Mouse (Mus musculus) spleen, adult 2 months (tissue): ENCODE measurements around the gene Mansc4. TPM values are rescaled to one million over a fixed set of nuclear protein-coding genes. Genes with fewer than 3 reads are reported as not detected.

Source experiments
- DNase-seq, 2 experiments: peaks; one replicate each; pipeline versions ENCODE4 v3.0.0 to v3.0.0-alpha.2; 2012 to 2021; ENCODE audit warnings: low spot score in 2 of 2, low read depth in 1 of 2
- H3K27ac ChIP-seq: fragments of 200-500 bp; 2 replicates; pipeline ENCODE4 v1.5.1; 2012; ENCODE audit warnings: low read length, inconsistent platforms; ENCODE audit not compliant: insufficient read depth
- H3K27me3 ChIP-seq: fragments of 200-500 bp; 2 replicates; pipeline ENCODE4 v1.6.1; 2012; ENCODE audit warnings: mild to moderate bottlenecking, moderate library complexity, low read length, inconsistent platforms; ENCODE audit not compliant: control insufficient read depth, insufficient read depth
- H3K36me3 ChIP-seq: fragments of 200-500 bp; 2 replicates; pipeline ENCODE4 v1.6.1; 2012; ENCODE audit warnings: mild to moderate bottlenecking, low read length, inconsistent platforms; ENCODE audit not compliant: control insufficient read depth, insufficient read depth
- H3K4me1 ChIP-seq: fragments of 200-500 bp; 2 replicates; pipeline ENCODE4 v1.6.1; 2011; ENCODE audit warnings: inconsistent platforms; ENCODE audit not compliant: control insufficient read depth, insufficient read depth, insufficient read length
- H3K4me3 ChIP-seq: fragments of 200-500 bp; 2 replicates; pipeline ENCODE4 v1.5.1; 2011; ENCODE audit warnings: mild to moderate bottlenecking, inconsistent platforms; ENCODE audit not compliant: insufficient read depth, insufficient read length; ENCODE audit errors: extremely low read depth
- CTCF ChIP-seq: fragments of 200-500 bp; IDR thresholded peaks from 2 replicates; pipeline ENCODE4 v1.5.1; 2011; ENCODE audit warnings: mild to moderate bottlenecking, inconsistent platforms; ENCODE audit not compliant: insufficient read depth, insufficient read length, insufficient replicate concordance; ENCODE audit errors: extremely low read depth
- POLR2A ChIP-seq: fragments of 200-500 bp; IDR thresholded peaks from 2 replicates; pipeline ENCODE4 v1.6.1; 2011; ENCODE audit warnings: low read depth, low read length, inconsistent platforms
- WGBS: fragments of 180-500 bp; shearing (Covaris S2); methylation state at CpG from one replicate; pipeline ENCODE4 v1.1.7; 2018; 5-methylcytosine and 5-hydroxymethylcytosine counted together
- polyA plus RNA-seq: library from polyadenylated mRNA; depleted of rRNA; stranded (reverse); fragments of >200 nt; gene quantifications from 2 replicates; pipeline ENCODE4 v1.2.3, GENCODE M21; 2012

Mansc4 gene
- polyA plus RNA-seq, 1 experiment: 0.42 TPM

DNA sequence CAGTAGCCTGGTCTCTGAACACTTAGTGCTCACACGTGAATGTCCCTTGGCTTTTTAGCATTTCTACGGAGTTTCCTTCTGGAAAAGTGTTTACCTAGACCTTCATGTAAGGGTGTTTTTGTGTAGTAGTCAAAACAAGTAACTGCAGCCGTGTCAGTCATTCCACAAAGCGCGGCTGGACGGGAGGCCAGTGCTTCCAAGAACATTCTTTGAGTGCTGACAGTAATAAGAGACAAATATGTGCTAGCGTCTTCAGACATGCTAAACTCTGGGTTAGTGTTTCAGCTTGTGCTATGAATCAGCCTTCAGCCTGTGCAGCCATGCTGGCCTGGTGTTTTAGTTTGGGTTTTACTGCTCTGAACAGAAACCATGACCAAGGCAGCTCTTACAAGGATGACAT lies 24.1 kb downstream of the Mansc4 start:
- Histone ChIP-seq H3K4me1 (no peaks in the 10 kb centered on the region), H3K27ac (no peak overlapping the region), H3K27me3 (no peaks in the 10 kb centered on the region), H3K36me3 (peaks cover 26% of the 10 kb centered on the region), H3K4me3 (no peak overlapping the region)
- WGBS: 95% methylated on average over 7 of the region's 7 CpGs
- no peak for DNase-seq
- TF ChIP-seq CTCF (no peak), POLR2A (no peak)

DNA sequence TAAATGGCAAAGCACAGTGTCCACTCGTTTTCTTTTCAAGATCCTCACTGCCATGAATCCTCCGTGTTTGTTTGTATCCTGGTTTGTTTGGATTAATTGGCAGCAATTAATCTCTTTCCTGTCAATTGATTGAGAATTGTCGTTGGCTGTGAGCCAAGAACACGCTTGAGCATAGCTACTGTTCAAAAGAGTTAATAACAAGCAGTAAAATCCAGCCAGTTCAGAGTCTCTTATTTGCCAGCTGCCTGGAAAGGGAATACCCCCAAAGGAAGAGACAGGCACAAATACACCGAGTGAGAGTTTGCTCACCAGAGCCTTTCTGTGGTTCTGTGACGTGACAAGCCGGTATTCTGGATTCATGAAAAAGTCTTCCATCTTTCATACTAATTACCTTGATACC lies 24.8 kb downstream of the Mansc4 start:
- TF ChIP-seq POLR2A: no peak
- TF ChIP-seq CTCF: no peak
- WGBS: 92% methylated on average over 7 of the region's 7 CpGs
- Histone ChIP-seq H3K27me3 (no peaks in the 10 kb centered on the region), H3K36me3 (peaks cover 25% of the 10 kb centered on the region), H3K27ac (no peak overlapping the region), H3K4me3 (no peak overlapping the region), H3K4me1 (no peaks in the 10 kb centered on the region)
- DNase-seq: no peak

GRCm38 (mm10) chr6:147061630-147062029 lies 25.2 kb downstream of the Mansc4 start:
- Histone ChIP-seq H3K27me3 (no peaks in the 10 kb centered on the region), H3K27ac (no peak overlapping the region), H3K36me3 (peaks cover 22% of the 10 kb centered on the region), H3K4me1 (no peaks in the 10 kb centered on the region), H3K4me3 (no peak overlapping the region)
- 97% methylated on average over 9 of the region's 9 CpGs for WGBS
- DNase-seq: no peak
- TF ChIP-seq POLR2A (no peak), CTCF (no peak)

DNA sequence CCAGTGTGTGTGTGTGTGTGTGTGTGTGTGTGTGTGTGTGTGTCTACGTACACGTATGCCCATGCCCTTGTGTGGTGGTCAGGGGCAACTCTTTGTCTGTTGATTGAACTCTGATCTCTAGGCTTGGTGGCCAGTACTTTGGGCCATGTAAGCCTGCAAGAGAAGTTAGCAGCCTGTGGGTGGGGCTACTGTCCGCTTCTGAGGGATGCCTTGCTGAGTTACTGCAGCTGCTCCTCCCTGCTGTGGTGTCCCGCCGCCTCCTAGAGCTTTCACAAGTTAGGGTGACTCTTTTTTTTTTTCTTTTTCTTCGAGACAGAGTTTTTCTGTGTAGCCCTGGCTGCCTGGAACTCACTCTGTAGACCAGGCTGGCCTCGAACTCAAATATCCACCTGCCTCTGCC lies 27.5 kb downstream of the Mansc4 start:
- 88% methylated on average over 7 of the region's 7 CpGs for WGBS
- H3K36me3 ChIP-seq: peaks cover 25% of the 10 kb centered on the region

DNA sequence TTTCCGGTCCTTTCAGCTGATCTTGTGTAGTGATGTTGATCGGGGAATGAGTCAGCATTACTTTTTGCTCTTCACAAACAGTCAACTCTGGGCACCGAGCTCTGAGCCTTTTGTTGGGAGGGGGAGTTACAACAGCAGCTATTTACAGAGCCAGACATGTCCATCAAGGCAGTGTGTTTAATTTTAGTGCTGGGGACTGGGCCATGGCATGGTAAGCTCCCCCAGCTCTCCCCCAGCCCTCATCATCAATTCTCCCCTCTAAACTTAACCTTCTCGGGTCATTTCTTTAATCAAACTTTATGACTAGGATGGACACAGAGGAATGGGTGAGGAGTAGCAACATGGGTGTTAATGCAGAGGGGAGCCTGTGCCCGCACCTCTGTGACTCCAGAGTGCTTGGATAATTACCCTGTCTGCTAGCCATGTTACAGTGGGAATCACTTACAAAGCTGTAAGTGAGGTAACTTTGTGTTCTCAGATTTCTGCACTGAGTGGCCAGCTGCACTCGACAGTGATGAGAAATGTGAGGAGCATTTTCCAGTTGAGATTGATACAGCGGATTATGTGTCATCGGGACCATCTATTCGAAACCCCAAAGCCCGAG lies 31.4 kb downstream of the Mansc4 start:
- Histone ChIP-seq H3K36me3 (peaks cover 19% of the 10 kb centered on the region), H3K27me3 (no peaks in the 10 kb centered on the region), H3K27ac (no peak overlapping the region), H3K4me3 (no peak overlapping the region), H3K4me1 (no peaks in the 10 kb centered on the region)
- WGBS: 86% methylated on average over 10 of the region's 10 CpGs
- DNase-seq: no peak
- no peak for TF ChIP-seq POLR2A
- TF ChIP-seq CTCF: no peak

More for the DNA sequence above, 27.5 kb downstream of the Mansc4 start:
- Histone ChIP-seq H3K4me1 (no peaks in the 10 kb centered on the region), H3K4me3 (no peak overlapping the region), H3K27me3 (no peaks in the 10 kb centered on the region), H3K27ac (no peak overlapping the region)
- DNase-seq: no peak
- no peak for TF ChIP-seq POLR2A
- TF ChIP-seq CTCF: no peak

DNA sequence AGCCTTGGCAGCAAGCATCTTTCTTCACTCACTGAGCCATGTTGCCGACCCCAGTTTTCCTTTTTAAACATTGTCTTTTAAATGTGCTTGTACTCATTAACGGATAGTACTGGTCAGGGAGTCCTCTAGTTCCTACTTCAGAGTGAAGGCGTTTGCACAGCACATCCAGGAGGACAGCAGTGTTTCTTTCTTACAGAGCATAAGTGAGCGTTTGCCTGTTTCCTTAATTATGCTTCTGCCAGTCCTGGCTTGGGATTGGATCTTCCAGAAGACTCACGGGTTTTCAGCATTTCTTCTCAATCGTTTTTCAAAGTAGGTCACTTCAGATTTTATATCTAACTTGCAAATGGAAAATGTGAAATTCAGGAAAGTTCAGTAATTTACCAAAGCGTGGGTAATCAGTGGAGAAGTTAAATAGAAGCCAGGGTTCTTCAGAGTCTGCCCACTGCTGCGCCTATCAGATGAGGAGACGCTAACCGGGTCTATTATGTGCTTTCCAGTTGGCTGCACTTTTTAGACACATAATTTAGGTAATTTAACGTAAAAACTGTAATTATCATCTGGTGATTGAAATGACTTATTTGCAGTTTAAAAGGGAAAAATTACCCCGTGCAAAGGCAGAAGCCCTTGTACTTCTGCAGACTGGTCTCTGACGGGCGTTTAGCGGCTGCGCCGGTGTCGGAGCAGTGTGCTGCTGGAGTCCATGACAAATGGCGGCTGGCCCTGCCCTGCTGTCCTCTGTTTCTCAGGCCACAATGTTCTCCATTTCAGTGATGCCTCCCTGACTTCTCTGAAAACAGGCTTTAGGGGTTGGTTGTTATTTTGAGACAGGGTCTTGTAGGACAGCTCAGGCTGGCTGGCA lies 32.8 kb downstream of the Mansc4 start:
- H3K36me3 ChIP-seq: peaks cover 24% of the 10 kb centered on the region
- TF ChIP-seq POLR2A: no peak
- no peak for TF ChIP-seq CTCF
- no peak for DNase-seq
- no peak overlapping the region for H3K27ac ChIP-seq
- WGBS: 94% methylated on average over 19 of the region's 19 CpGs
- no peak overlapping the region for H3K4me3 ChIP-seq
- H3K27me3 ChIP-seq: no peaks in the 10 kb centered on the region
- no peaks in the 10 kb centered on the region for H3K4me1 ChIP-seq

- TF ChIP-seq CTCF (no peak), POLR2A (no peak)
- H3K36me3 ChIP-seq: peaks cover 26% of the 10 kb centered on the region
- DNase-seq: no peak
- 94% methylated on average over 9 of the region's 9 CpGs for WGBS
- no peak overlapping the region for H3K4me3 ChIP-seq
- no peaks in the 10 kb centered on the region for H3K27me3 ChIP-seq
- no peaks in the 10 kb centered on the region for H3K4me1 ChIP-seq
- H3K27ac ChIP-seq: no peak overlapping the region
Measured at GRCm38 (mm10) chr6:147052440-147052839, 34.4 kb downstream of the Mansc4 start.
